Mouse (Mus musculus) neural tube, embryonic 15.5 days (tissue): Measurements from ENCODE around the gene Tmem165. TPM values are rescaled to one million over a fixed set of nuclear protein-coding genes. Genes with fewer than 3 reads are reported as not detected.
A peak's percentile ranks its signal among the peaks of the same experiment; 100 is the strongest.

Source experiments
- ATAC-seq: fragments of 200-750 bp; cut with Nextera tagmentation; 2 replicates; pipeline ENCODE4 v1.8.0; 2017; ENCODE audit warnings: mild to moderate bottlenecking, moderate TSS enrichment, moderate library complexity; ENCODE audit not compliant: low FRiP score
- H3K27ac ChIP-seq: fragments of 300-500 bp; sonication (generic); replicated peaks from 2 replicates; pipeline ENCODE4 v1.5.1; 2015; ENCODE audit warnings: mild to moderate bottlenecking, inconsistent platforms
- H3K27me3 ChIP-seq: fragments of 300-500 bp; sonication (generic); replicated peaks from 2 replicates; pipeline ENCODE4 v1.6.1; 2015; ENCODE audit warnings: inconsistent platforms
- H3K36me3 ChIP-seq: fragments of 300-500 bp; sonication (generic); 2 replicates; pipeline ENCODE4 v1.6.1; 2015; ENCODE audit warnings: inconsistent platforms
- H3K4me1 ChIP-seq: fragments of 300-500 bp; sonication (generic); 2 replicates; pipeline ENCODE4 v1.6.1; 2015; ENCODE audit warnings: inconsistent platforms
- H3K4me2 ChIP-seq: fragments of 300-500 bp; sonication (generic); 2 replicates; pipeline ENCODE4 v1.6.1; 2015; ENCODE audit warnings: inconsistent platforms, mild to moderate bottlenecking, moderate library complexity
- H3K4me3 ChIP-seq: fragments of 300-500 bp; sonication (generic); replicated peaks from 2 replicates; pipeline ENCODE4 v1.5.1; 2015; ENCODE audit warnings: mild to moderate bottlenecking, inconsistent platforms
- H3K9ac ChIP-seq: fragments of 300-500 bp; sonication (generic); replicated peaks from 2 replicates; pipeline ENCODE4 v1.6.1; 2015; ENCODE audit warnings: mild to moderate bottlenecking, inconsistent platforms
- H3K9me3 ChIP-seq: fragments of 300-500 bp; sonication (generic); replicated peaks from 2 replicates; pipeline ENCODE4 v1.6.1; 2016; ENCODE audit warnings: inconsistent platforms
- WGBS: fragments of 180-500 bp; shearing (Covaris S2); methylation state at CpG from one replicate; pipeline ENCODE4 v1.1.7; 2015; ENCODE audit warnings: mixed read lengths; 5-methylcytosine and 5-hydroxymethylcytosine counted together
- polyA plus RNA-seq: library from polyadenylated mRNA; unstranded; fragments of >200 nt; fragmentation: Nextera tagmentation; extraction: Ambion mirVana; gene quantifications from 2 replicates; pipeline ENCODE4 v1.2.1, GENCODE M21; 2015

Tmem165 gene
- polyA plus RNA-seq, 1 experiment from 2014 or later: 47.1 TPM

DNA sequence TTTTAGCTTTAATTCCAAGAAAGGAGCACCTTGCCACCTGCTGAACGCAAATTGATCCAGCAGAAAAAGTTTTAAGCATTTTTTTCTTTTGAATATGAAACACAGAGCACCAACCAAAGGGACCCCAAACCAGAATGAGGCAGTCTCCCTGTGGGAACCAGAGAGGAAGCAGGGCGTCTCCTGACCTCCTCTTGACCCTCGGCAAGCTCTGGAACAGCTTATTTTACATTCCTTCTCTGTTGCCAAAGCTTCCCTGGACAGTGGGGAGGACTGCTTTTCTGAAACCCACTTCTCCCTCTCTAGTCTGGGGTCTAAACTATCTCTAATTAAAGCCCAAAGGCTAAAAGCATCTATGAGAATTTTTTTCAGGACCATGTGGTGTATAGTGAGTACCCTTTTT, 7.3 kb upstream of the Tmem165 start:
- Histone ChIP-seq H3K36me3 (no peaks in the 10 kb centered on the region), H3K9ac (no peak overlapping the region), H3K4me2 (no peak overlapping the region), H3K27me3 (no peaks in the 10 kb centered on the region), H3K4me1 (no peaks in the 10 kb centered on the region; the same call in 1 of the 2 replicates), H3K4me3 (no peak overlapping the region), H3K27ac (no peak overlapping the region), H3K9me3 (no peaks in the 10 kb centered on the region)
- ATAC-seq: no peak
- 45% methylated on average over 3 of the region's 3 CpGs for WGBS

DNA sequence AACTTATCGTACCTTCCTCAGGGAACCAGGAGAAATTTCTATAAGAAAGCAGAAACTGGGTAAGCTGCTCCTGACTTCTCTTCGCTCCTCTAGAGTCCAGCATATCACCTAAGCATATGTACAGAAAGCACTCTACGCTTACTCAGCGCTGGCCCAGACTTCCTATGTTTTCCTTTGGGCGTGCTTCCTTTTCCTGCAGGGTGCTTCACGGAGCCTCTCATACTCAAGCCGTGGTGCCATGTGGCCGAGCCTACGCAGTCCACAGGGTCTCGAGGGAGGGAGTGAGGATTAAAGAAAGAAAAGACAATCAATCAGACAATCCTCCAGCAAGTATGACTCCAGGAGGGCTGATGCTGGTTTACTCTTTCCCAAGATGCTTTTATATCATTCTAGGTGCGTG, 6.8 kb upstream of the Tmem165 start:
- 71% methylated on average over 11 of the region's 11 CpGs for WGBS
- Histone ChIP-seq H3K4me2 (no peak overlapping the region), H3K9me3 (no peaks in the 10 kb centered on the region), H3K36me3 (no peaks in the 10 kb centered on the region), H3K27me3 (no peaks in the 10 kb centered on the region), H3K4me1 (no peaks in the 10 kb centered on the region; the same call in 1 of the 2 replicates), H3K4me3 (no peak overlapping the region), H3K27ac (no peak overlapping the region), H3K9ac (no peak overlapping the region)
- no peak for ATAC-seq

DNA sequence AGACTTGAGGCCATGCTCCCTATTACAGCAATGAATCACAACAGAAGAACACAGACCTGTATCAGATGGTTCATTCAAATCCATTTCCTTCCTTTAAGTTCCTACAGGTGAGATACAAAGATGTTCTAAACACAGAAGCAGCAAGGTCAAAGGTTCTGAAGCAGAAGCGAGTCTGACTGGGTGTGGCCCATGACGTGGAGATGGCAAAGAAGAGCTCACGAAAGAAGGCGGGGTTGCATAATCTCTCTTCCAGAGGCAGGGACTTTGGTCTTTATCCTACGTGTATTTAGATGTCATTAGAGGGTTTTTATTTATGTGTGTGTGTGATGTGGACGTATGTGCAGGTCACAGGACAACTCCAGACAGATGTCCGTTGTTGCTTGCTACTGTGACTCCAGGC, 6.0 kb upstream of the Tmem165 start:
- no peak for ATAC-seq
- no peak overlapping the region for H3K4me3 ChIP-seq
- no peaks in the 10 kb centered on the region for H3K36me3 ChIP-seq
- 88% methylated on average over 7 of the region's 7 CpGs for WGBS
- H3K4me1 ChIP-seq: no peaks in the 10 kb centered on the region; the same call in 1 of the 2 replicates
- no peaks in the 10 kb centered on the region for H3K27me3 ChIP-seq
- no peak overlapping the region for H3K9ac ChIP-seq
- H3K27ac ChIP-seq: no peak overlapping the region
- no peaks in the 10 kb centered on the region for H3K9me3 ChIP-seq
- H3K4me2 ChIP-seq: no peak overlapping the region

DNA sequence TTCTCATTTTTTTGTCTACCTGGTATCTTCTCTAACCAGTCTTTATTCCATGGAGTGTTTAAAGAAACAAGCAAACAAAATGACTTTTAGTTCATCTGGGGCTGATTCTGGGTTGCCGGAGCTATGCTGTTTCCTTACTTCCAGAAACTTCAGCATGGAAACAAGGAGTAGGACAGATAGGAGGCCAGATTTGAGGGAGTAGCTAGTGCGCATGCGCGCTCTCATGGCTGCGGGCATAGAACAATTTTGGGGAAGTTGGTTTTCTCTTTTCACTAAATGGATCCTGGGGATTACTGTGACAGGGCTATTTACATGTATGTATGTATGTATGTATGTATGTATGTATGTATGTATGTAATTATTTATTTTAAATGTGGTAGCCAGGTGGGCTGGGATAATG, 4.5 kb upstream of the Tmem165 start:
- Histone ChIP-seq H3K27me3 (no peaks in the 10 kb centered on the region), H3K4me2 (no peak overlapping the region), H3K4me1 (peaks cover 8% of the 10 kb centered on the region), H3K36me3 (no peaks in the 10 kb centered on the region), H3K9me3 (no peaks in the 10 kb centered on the region), H3K27ac (no peak overlapping the region), H3K4me3 (no peak overlapping the region), H3K9ac (no peak overlapping the region)
- WGBS: 97% methylated on average over 5 of the region's 5 CpGs
- ATAC-seq: no peak

DNA sequence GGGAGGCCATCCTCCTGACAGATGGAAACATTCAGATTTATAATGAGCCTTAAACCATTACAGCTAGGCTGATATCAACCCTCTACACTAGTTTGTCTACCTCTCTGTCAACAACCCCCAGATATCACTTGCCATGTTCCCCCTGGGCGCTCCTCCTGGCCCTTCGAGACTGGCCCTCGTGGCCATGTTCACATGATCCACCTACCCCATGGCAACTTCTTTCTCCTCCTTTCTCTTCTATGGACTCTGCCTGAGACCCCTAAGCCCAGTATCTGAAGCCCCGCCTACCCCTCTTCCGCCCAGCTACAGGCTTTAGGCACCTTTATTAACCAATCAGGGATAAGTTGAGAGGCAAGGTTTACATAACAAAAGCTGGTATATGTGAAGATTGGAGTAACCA, 3.9 kb upstream of the Tmem165 start:
- no peaks in the 10 kb centered on the region for H3K27me3 ChIP-seq
- no peak overlapping the region for H3K4me3 ChIP-seq
- H3K4me1 ChIP-seq: peaks cover 13% of the 10 kb centered on the region
- no peak overlapping the region for H3K4me2 ChIP-seq
- H3K9me3 ChIP-seq: no peaks in the 10 kb centered on the region
- H3K27ac ChIP-seq: no peak overlapping the region
- H3K9ac ChIP-seq: no peak overlapping the region
- no peaks in the 10 kb centered on the region for H3K36me3 ChIP-seq
- no peak for ATAC-seq
- 86% methylated on average over 5 of the region's 5 CpGs for WGBS

DNA sequence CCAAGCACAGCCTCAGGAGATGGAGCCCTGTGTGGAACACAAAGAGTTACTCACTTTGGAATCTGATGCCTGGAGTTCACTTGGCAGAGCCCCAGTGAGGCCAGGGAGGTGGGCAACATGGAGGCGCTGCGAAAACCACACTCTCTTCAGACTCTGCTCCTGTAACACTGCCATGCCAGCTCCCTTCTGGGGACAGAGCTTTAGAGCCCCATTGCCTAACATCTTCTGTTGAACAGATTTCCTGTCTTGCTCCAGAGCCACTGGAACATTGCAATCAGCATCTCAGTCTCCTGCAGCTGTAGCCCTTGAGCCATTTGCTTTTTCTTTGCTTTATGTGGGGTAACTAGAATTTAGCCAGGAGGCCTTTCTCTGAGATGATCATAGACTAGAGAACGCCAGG, 1.4 kb upstream of the Tmem165 start:
- Histone ChIP-seq H3K27ac (no peak overlapping the region), H3K4me3 (no peak overlapping the region), H3K9me3 (no peaks in the 10 kb centered on the region), H3K9ac (no peak overlapping the region), H3K4me1 (peaks cover 30% of the 10 kb centered on the region), H3K36me3 (no peaks in the 10 kb centered on the region), H3K4me2 (no peak overlapping the region), H3K27me3 (no peaks in the 10 kb centered on the region)
- ATAC-seq: no peak
- WGBS: 74% methylated on average over 3 of the region's 3 CpGs

DNA sequence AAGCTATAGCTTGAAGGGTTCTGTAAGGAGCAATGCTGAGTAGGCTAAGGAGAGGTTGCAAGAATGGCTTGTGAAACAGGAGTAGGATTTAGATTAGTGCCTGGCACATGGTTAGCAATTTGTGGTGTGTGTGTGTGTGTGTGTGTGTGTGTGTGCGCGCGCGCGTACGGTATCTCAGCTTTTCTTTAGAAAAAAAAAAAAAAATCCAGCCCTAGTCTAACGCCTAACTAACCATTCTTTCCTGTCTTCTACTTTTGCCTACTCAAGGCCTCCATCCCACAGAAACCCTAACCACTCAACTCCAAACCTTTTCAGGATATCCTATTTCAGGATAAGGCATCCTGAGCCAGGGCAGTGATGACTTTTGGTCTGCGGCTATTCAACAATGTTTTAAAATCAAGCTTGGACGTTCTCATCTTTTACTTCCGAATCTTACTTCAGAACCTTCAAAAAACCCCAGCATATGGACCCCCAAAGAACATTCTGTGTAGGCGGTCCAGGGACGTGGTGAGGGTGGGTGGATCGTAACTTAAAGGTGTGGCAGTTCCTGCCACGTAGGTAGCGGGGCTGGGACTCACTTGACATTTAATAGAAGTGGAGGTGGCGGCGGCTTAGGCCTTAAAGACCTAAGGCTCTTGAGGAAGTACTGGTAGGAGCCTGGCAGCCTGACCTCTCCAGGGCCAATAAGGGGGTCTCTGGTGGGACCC, 484 bp upstream of the Tmem165 start:
- no peaks in the 10 kb centered on the region for H3K36me3 ChIP-seq
- H3K27ac ChIP-seq: peak overlapping the region; percentile 68
- peak overlapping the region; percentile 89 for H3K4me2 ChIP-seq
- H3K9ac ChIP-seq: peak overlapping the region; percentile 59
- peak overlapping the region; percentile 95 for H3K4me3 ChIP-seq
- no peaks in the 10 kb centered on the region for H3K27me3 ChIP-seq
- H3K9me3 ChIP-seq: no peaks in the 10 kb centered on the region
- H3K4me1 ChIP-seq: peaks cover 37% of the 10 kb centered on the region
- ATAC-seq: no peak; the same call in 1 of the 2 replicates
- 42% methylated on average over 17 of the region's 17 CpGs for WGBS

DNA sequence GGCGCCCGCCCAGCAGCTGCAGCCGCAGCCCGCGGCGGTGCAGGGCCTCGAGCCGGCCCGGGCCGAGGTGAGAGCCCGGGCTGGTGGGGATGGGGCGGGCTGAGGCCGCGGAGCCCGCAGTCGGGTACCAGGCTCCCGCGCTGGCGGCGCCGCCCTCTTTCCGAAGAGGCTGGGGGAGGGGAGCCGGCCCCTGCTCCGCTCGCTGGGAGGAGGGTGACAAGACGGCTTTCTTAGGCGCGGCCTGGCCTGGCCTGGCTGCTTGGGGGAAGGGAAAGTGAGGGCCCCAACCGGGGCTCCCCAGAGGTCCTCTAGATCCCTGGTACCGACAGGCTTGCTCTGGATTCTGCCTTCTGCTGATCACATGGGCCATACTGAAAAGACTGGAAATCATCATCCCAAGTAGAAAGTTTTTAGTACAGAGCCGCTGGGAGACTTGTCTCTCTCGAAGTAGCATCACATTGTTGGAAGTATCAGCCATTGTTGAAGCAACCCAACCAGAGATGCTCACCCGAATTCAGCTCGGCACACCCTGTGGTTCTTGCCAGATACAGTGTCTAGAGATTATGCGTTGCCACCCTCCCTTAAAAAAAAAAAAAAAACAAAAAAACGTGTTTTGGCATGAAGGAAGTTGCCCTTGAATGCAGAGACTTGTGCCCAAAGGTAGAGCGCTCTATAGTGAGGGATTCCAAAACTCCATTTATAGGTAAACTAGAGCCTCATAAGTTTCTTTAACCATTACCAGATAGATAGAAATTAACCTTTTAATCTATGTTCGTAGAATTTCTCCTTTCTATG, 803 bp downstream of the Tmem165 start:
- WGBS: 4% methylated on average over 38 of the region's 38 CpGs
- Histone ChIP-seq H3K4me3 (peak overlapping the region; percentile 95), H3K9me3 (no peaks in the 10 kb centered on the region), H3K27ac (peak overlapping the region; percentile 95), H3K27me3 (no peaks in the 10 kb centered on the region), H3K9ac (peak overlapping the region; percentile 94), H3K4me1 (peaks cover 37% of the 10 kb centered on the region), H3K4me2 (peak overlapping the region; percentile 89), H3K36me3 (no peaks in the 10 kb centered on the region)
- peak; percentile 87 for ATAC-seq

DNA sequence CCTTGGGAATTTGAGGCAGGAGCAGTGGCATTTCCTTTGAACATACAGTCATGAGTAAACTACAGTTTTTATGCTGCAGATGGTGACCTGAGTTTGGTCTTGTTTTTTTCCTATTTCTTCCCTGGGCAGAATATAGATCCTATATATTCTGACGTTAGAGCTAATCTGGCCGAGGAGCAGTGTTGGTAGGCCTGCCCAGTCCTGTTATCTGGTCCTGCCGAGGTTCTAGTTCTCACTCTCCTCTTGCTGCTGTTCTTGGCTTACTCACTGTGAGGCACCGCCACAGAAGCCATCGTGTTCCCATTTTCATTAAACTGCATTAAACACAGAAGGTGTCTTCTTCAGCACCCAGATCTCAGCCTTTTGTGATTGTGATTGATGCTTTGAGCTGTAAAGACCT, 4.2 kb downstream of the Tmem165 start:
- Histone ChIP-seq H3K4me3 (no peak overlapping the region), H3K9ac (no peak overlapping the region), H3K27me3 (no peaks in the 10 kb centered on the region), H3K4me1 (peaks cover 45% of the 10 kb centered on the region), H3K27ac (no peak overlapping the region), H3K4me2 (no peak overlapping the region), H3K9me3 (no peaks in the 10 kb centered on the region), H3K36me3 (no peaks in the 10 kb centered on the region)
- WGBS: 89% methylated on average over 5 of the region's 5 CpGs
- no peak for ATAC-seq

DNA sequence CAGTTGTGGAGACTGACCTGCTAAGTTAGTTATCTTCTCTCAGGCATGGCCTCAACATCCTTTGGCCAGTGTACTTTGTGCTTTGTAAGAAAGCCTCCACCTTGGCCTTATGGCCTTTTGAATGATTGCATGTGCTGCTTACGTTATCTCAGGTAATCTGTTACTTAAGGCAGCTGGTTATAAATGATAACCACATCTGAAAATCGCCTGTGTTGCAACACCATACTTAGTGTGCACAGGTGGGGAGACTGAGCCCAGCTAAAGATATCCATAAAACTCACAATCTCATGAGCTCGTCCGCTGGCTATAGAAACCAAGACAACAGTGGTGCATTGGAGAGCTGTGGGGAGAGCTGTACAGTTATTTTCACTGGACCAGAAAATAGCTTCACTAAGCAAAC, 6.9 kb downstream of the Tmem165 start:
- Histone ChIP-seq H3K4me1 (peaks cover 29% of the 10 kb centered on the region), H3K27me3 (no peaks in the 10 kb centered on the region), H3K36me3 (no peaks in the 10 kb centered on the region), H3K9ac (no peak overlapping the region), H3K27ac (no peak overlapping the region), H3K9me3 (no peaks in the 10 kb centered on the region), H3K4me3 (no peak overlapping the region), H3K4me2 (no peak overlapping the region)
- ATAC-seq: no peak
- 93% methylated on average over 4 of the region's 4 CpGs for WGBS

DNA sequence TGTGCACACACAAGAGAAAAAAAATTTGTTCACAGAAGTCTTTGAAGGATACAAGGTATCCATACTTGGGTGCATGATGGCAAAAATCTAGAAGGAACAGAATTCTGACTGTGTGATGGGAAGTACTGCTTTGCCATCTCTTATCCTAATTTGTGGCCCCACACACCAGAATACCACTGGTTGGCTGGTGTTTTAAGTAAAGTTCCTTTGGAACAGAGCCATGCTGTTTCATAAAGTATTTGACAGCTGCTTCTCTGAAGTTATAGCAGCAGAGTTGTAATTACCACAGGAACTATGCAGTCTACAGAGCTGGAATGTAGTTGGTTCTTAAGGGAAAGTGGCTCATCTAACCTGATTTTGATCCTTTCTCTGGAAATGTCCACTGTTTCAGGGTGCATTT, 9.4 kb downstream of the Tmem165 start:
- H3K4me2 ChIP-seq: no peak overlapping the region
- H3K9me3 ChIP-seq: no peaks in the 10 kb centered on the region
- no peaks in the 10 kb centered on the region for H3K27me3 ChIP-seq
- ATAC-seq: no peak
- H3K4me1 ChIP-seq: peaks cover 14% of the 10 kb centered on the region
- 0 out of 2 replicates have a peak, but pooled peaks cover 6% of the 10 kb centered on the region for H3K36me3 ChIP-seq
- no peak overlapping the region for H3K9ac ChIP-seq
- H3K4me3 ChIP-seq: no peak overlapping the region
- H3K27ac ChIP-seq: no peak overlapping the region

DNA sequence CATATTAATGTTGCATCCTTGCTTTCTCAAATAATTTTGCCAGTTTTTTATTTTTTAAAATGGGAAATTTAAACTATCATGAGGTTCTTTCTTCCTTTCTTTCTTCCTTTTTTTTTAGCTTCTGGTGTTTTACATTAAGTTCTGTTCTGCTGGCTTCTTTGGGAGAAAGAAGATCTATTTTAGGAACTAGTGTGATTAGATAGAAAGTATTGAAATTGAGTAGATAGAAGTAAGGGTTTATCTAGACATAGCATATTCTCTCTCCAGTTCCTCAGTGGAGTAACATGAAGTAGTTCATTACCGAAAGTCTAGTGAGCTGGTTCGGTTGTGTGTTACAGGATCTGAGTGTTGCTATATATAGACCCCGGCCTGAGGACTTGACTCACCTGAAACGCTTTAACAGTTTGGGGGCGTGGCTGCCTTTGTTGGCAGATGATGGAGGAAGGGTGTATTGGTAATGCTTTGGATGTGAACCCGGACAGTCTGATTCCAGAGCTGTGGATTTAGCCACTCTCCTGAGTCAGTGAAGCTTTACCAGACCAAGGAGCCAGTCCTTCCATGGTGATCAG, 10.8 kb downstream of the Tmem165 start:
- H3K4me2 ChIP-seq: no peak overlapping the region
- 0 out of 2 replicates have a peak, but pooled peaks cover 6% of the 10 kb centered on the region for H3K36me3 ChIP-seq
- H3K27me3 ChIP-seq: no peaks in the 10 kb centered on the region
- H3K9ac ChIP-seq: no peak overlapping the region
- no peaks in the 10 kb centered on the region for H3K9me3 ChIP-seq
- no peak overlapping the region for H3K4me3 ChIP-seq
- H3K27ac ChIP-seq: no peak overlapping the region
- ATAC-seq: no peak
- peaks cover 14% of the 10 kb centered on the region; the same call in 1 of the 2 replicates for H3K4me1 ChIP-seq
- 90% methylated on average over 6 of the region's 6 CpGs for WGBS
